Mouse (Mus musculus) neural tube, embryonic 11.5 days (tissue): ENCODE measurements around the gene Rpap3. TPM values are rescaled to one million over a fixed set of nuclear protein-coding genes. Genes with fewer than 3 reads are reported as not detected.
A peak's percentile ranks its signal among the peaks of the same experiment; 100 is the strongest.

ENCODE experiments used
- ATAC-seq: fragments of 200-750 bp; cut with Nextera tagmentation; 2 replicates; pipeline ENCODE4 v1.8.0; 2017; ENCODE audit warnings: moderate number of reproducible peaks, mild to moderate bottlenecking, moderate TSS enrichment, moderate library complexity; ENCODE audit not compliant: insufficient read depth, low FRiP score, low TSS enrichment
- DNase-seq: peaks from one replicate; pipeline ENCODE4 v3.0.0-alpha.2; 2015; ENCODE audit warnings: low spot score
- H3K27ac ChIP-seq: fragments of 300-500 bp; sonication (generic); 2 replicates; pipeline ENCODE4 v1.5.1; 2014; ENCODE audit warnings: low read depth, mild to moderate bottlenecking, low read length
- H3K27me3 ChIP-seq: fragments of 300-500 bp; sonication (generic); 2 replicates; pipeline ENCODE4 v1.6.1; 2014; ENCODE audit warnings: mild to moderate bottlenecking, low read length, mixed read lengths; ENCODE audit not compliant: control insufficient read depth, insufficient read depth
- H3K36me3 ChIP-seq: fragments of 300-500 bp; sonication (generic); 2 replicates; pipeline ENCODE4 v1.6.1; 2014; ENCODE audit warnings: mild to moderate bottlenecking, low read length, moderate library complexity, mixed read lengths; ENCODE audit not compliant: control insufficient read depth, insufficient read depth
- H3K4me1 ChIP-seq: fragments of 300-500 bp; sonication (generic); 2 replicates; pipeline ENCODE4 v1.6.1; 2014; ENCODE audit warnings: low read length, mixed read lengths; ENCODE audit not compliant: control insufficient read depth, insufficient read depth
- H3K4me2 ChIP-seq: fragments of 300-500 bp; sonication (generic); 2 replicates; pipeline ENCODE4 v1.6.1; 2014; ENCODE audit warnings: low read depth, mild to moderate bottlenecking, moderate library complexity
- H3K4me3 ChIP-seq: fragments of 300-500 bp; sonication (generic); 2 replicates; pipeline ENCODE4 v1.5.1; 2014; ENCODE audit warnings: low read depth, low read length
- H3K9ac ChIP-seq: fragments of 300-500 bp; sonication (generic); 2 replicates; pipeline ENCODE4 v1.6.1; 2014; ENCODE audit warnings: mild to moderate bottlenecking, low read length
- H3K9me3 ChIP-seq: fragments of 300-500 bp; sonication (generic); 2 replicates; pipeline ENCODE4 v1.6.1; 2016; ENCODE audit warnings: low read length; ENCODE audit not compliant: control insufficient read depth
- WGBS: fragments of 180-500 bp; shearing (Covaris S2); extraction: QIAGEN DNeasy Blood & Tissue Kit; methylation state at CpG from one replicate; pipeline ENCODE4 v1.1.7; 2014; 5-methylcytosine and 5-hydroxymethylcytosine counted together
- polyA plus RNA-seq: library from polyadenylated mRNA; unstranded; fragments of >200 nt; fragmentation: Nextera tagmentation; extraction: Ambion mirVana; gene quantifications from 2 replicates; pipeline ENCODE4 v1.2.1, GENCODE M21; 2014

The Rpap3 gene
- polyA plus RNA-seq, 1 experiment from 2014 or later: 43.6 TPM

DNA sequence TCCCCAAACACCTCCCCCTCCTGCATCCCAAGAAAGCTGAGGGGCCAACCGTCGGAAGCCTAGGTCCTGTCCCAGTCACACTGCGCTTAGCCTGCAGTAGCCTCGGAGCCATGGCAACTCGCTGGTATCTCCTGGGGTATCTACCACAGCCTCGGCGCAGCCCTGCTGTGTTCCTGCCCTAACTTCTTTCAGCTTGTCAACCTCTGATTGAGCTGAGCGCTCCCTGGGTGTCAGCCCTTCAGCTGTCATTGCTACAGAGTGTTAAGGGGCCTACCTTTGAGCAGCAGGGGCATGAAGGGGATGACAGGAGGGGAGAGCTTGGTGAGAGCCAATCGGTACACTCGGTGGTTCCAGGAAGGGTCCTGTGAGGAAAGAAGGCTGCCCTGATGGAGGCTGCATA lies 42.7 kb upstream of the Rpap3 start:
- Histone ChIP-seq H3K4me2 (no peak overlapping the region), H3K4me3 (no peak overlapping the region), H3K9me3 (no peaks in the 10 kb centered on the region), H3K27me3 (no peaks in the 10 kb centered on the region), H3K27ac (no peak overlapping the region), H3K36me3 (no peaks in the 10 kb centered on the region), H3K4me1 (peaks cover 8% of the 10 kb centered on the region), H3K9ac (no peak overlapping the region)
- ATAC-seq: no peak
- 41% methylated on average over 10 of the region's 10 CpGs for WGBS
- peak; percentile 42 for DNase-seq

DNA sequence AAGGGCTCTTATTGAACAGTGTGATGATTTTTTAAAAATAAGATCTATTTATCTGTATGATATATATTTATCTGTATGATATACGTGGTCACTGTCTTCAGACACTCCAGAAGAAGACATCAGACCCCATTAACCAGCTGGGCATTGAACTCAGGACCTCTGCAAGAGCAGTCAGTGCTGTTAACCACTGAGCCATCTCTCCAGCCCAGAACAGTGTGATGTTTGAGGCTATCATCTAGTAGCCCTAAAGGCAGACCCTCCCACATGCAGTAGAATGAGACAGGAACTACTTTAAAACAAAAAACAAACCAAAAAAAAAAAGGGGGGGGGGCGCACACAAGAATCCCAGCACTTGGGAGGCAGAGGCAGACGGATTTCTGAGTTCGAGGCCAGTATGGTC lies 41.9 kb upstream of the Rpap3 start:
- Histone ChIP-seq H3K4me1 (peaks cover 8% of the 10 kb centered on the region), H3K9me3 (no peaks in the 10 kb centered on the region), H3K9ac (no peak overlapping the region), H3K36me3 (no peaks in the 10 kb centered on the region), H3K27ac (no peak overlapping the region), H3K27me3 (no peaks in the 10 kb centered on the region), H3K4me2 (no peak overlapping the region), H3K4me3 (no peak overlapping the region)
- ATAC-seq (no peak), DNase-seq (no peak)
- 87% methylated on average over 4 of the region's 4 CpGs for WGBS

DNA sequence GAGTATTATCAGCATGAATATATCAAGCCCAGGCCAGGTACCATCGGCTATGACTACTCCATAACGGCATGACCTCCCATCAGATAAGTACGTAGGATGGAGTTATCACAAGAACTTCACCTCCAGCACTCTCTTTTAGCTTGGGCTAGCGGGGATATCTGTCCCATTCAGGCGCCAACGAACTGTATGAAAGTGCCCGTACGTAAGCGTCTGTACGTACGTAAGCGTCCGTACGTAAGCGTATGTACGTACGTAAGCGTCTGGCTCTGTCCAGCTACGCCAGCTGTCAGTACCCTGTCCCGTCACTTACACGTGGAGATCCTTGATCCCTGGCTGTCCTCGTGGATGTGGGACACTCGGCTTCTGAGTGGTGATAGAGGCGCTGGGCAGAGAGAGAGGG lies 41.1 kb upstream of the Rpap3 start:
- DNase-seq: no peak

DNA sequence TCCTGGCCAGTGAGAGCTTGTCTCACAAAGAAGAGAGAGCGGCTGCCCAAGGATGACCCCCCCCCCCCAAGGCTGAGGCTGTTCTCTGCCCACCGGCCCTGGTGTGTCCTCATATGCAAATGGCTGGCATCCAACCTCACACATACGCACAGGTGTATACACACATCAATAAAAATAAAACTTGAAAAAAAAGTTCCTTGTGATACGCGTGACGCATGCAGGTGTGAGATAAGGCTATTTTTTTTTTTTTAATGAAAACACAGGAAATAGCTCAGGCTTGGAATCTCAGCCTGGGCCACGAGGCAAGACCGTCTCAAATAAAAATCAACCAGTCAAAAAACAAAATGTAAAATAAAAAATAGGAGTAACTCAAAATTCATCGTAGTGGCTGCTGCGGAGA lies 40.7 kb upstream of the Rpap3 start:
- H3K9me3 ChIP-seq: no peaks in the 10 kb centered on the region
- H3K4me1 ChIP-seq: peaks cover 8% of the 10 kb centered on the region
- 92% methylated on average over 10 of the region's 10 CpGs for WGBS
- no peak overlapping the region for H3K9ac ChIP-seq
- no peaks in the 10 kb centered on the region for H3K36me3 ChIP-seq
- no peak overlapping the region for H3K27ac ChIP-seq
- no peak overlapping the region for H3K4me2 ChIP-seq
- H3K27me3 ChIP-seq: no peaks in the 10 kb centered on the region
- H3K4me3 ChIP-seq: no peak overlapping the region
- no peak for ATAC-seq
- DNase-seq: no peak

More for the DNA sequence above, 41.1 kb upstream of the Rpap3 start:
- no peak for ATAC-seq
- H3K36me3 ChIP-seq: no peaks in the 10 kb centered on the region
- no peaks in the 10 kb centered on the region for H3K27me3 ChIP-seq
- H3K4me1 ChIP-seq: peaks cover 8% of the 10 kb centered on the region
- H3K4me2 ChIP-seq: no peak overlapping the region
- no peaks in the 10 kb centered on the region for H3K9me3 ChIP-seq
- 93% methylated on average over 24 of the region's 24 CpGs for WGBS
- H3K27ac ChIP-seq: no peak overlapping the region
- no peak overlapping the region for H3K4me3 ChIP-seq
- H3K9ac ChIP-seq: no peak overlapping the region

DNA sequence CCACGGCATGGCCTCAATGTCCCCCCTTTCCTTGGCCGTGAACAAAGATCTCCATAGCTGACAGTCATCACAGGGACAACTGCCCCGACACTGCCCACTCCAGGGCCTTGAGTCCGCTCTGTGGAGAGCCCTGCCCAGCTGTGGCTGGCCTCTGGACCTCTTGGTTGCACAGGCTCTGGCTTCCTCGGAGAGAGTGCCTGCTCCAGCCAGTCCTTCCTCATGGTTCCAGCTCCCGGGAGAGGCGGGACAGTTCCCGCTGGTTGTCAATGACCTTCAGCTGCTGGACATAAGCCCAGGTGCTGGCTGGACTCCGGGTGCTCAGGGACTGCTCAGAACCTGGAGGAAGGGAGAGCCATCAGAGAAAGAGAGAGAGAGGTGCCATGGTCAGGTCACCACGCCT lies 39.7 kb upstream of the Rpap3 start:
- Histone ChIP-seq H3K4me2 (no peak overlapping the region), H3K36me3 (no peaks in the 10 kb centered on the region), H3K27ac (no peak overlapping the region), H3K9ac (no peak overlapping the region), H3K27me3 (no peaks in the 10 kb centered on the region), H3K4me1 (peaks cover under 1% of the 10 kb centered on the region; the same call in 1 of the 2 replicates), H3K4me3 (no peak overlapping the region), H3K9me3 (no peaks in the 10 kb centered on the region)
- ATAC-seq: no peak
- DNase-seq: no peak
- WGBS: 80% methylated on average over 10 of the region's 10 CpGs

DNA sequence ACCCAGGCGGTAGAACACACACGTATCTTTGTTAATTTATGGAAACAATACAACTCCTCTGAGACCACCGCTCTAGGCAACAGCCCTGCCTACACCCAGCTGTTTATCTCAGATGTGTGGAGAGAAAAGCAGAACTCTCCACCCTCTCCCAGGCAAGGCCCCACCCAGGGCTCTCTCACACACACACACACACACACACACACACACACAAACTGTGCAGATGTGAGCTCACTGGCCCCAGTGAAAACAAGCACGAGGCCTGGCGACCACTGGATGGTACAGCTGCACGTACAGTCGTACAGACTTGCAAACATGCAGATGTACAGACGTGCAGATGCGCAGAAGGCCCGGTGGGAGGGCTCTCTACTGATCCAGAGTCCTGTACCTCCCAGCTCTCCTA lies 39.3 kb upstream of the Rpap3 start:
- DNase-seq: no peak
- H3K9me3 ChIP-seq: no peaks in the 10 kb centered on the region
- no peak for ATAC-seq
- H3K36me3 ChIP-seq: no peaks in the 10 kb centered on the region
- no peak overlapping the region for H3K9ac ChIP-seq
- H3K27ac ChIP-seq: no peak overlapping the region
- no peak overlapping the region for H3K4me2 ChIP-seq
- WGBS: 74% methylated on average over 10 of the region's 10 CpGs
- H3K27me3 ChIP-seq: no peaks in the 10 kb centered on the region
- no peaks in the 10 kb centered on the region for H3K4me1 ChIP-seq
- no peak overlapping the region for H3K4me3 ChIP-seq

DNA sequence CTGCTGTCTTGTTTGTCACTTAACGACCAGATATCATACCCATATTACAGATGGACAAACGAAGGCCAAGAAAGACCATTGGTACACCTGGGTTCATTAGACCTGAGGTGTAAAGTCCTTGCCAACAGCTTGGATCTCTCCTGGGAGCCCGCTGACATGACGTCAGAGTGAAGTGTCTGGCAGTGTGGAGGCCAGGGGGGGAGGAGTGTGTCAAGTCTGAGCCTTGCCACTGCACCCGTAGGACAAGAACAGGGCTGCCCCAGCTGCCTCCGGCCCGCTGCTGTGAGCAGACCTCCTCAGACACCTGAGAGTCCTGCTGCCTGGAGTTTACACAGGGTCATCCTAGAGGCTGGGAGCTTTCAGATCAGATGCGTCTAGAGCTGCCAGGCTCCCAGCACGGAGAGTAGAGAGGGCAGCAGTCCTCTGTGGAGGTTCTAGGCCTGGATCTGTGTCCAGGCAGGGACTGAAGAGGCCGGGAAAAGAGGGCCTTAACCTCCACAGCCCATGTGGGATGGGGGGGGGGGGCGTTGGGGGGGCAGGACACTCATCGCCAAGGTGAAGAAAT lies 38.4 kb upstream of the Rpap3 start:
- Histone ChIP-seq H3K27ac (no peak overlapping the region), H3K36me3 (no peaks in the 10 kb centered on the region), H3K9me3 (no peaks in the 10 kb centered on the region), H3K4me1 (no peaks in the 10 kb centered on the region), H3K4me3 (no peak overlapping the region), H3K27me3 (no peaks in the 10 kb centered on the region), H3K4me2 (no peak overlapping the region), H3K9ac (no peak overlapping the region)
- ATAC-seq (no peak), DNase-seq (no peak)
- 73% methylated on average over 12 of the region's 12 CpGs for WGBS

DNA sequence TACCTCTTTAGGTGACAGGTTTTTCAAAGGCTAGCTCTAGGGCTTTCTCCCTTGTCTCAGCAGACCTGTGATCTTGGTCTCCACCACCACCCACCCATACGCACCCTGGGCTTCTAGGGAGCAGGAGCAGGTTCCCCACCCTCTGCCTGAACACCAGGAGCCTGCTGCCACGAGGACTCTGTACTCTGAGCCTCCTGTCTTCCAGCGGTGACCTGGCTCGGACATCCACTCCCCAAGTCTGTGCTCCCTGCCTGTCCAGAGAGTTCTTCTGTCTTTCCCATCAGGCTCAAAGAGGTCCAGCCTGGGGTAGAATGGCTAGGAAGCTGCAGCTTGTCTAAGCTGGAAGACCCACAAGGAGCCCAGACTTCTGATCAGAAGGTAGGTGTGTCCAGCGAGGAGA lies 37.6 kb upstream of the Rpap3 start:
- no peaks in the 10 kb centered on the region for H3K36me3 ChIP-seq
- H3K27ac ChIP-seq: no peak overlapping the region
- H3K9ac ChIP-seq: no peak overlapping the region
- 84% methylated on average over 5 of the region's 5 CpGs for WGBS
- ATAC-seq: no peak
- H3K4me2 ChIP-seq: no peak overlapping the region
- no peaks in the 10 kb centered on the region for H3K27me3 ChIP-seq
- H3K9me3 ChIP-seq: no peaks in the 10 kb centered on the region
- no peak for DNase-seq
- H3K4me3 ChIP-seq: no peak overlapping the region
- no peaks in the 10 kb centered on the region for H3K4me1 ChIP-seq

DNA sequence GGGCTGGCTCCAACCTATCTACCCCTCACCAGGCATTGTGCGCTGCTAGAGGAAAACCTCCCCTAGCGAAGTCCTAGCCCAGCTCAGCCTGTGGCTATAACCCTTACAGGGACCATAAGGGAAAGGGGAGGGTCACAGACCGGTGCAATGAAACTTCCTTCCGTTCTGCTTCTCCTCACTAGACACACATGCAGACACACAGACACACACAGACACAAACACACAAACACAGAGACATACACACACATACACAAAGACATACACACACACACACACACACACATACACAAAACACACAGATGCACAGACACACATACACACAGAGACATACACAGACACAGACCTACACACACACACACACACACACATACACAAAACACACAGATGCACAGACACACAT lies 37.0 kb upstream of the Rpap3 start:
- DNase-seq (no peak), ATAC-seq (no peak)
- 69% methylated on average over 4 of the region's 4 CpGs for WGBS
- H3K9ac ChIP-seq: no peak overlapping the region; the same call in 1 of the 2 replicates
- no peaks in the 10 kb centered on the region for H3K27me3 ChIP-seq
- H3K36me3 ChIP-seq: no peaks in the 10 kb centered on the region
- no peak overlapping the region for H3K4me3 ChIP-seq
- H3K4me1 ChIP-seq: no peaks in the 10 kb centered on the region
- no peak overlapping the region for H3K27ac ChIP-seq
- no peak overlapping the region for H3K4me2 ChIP-seq
- no peaks in the 10 kb centered on the region for H3K9me3 ChIP-seq
